Mouse (Mus musculus): Measurements from ENCODE around the gene Dhrs7. TPM values are rescaled to one million over a fixed set of nuclear protein-coding genes. Genes with fewer than 3 reads are reported as not detected.

The Dhrs7 gene
- 51.7 TPM for polyA plus RNA-seq (2017; shearing (Covaris generic))

DNA sequence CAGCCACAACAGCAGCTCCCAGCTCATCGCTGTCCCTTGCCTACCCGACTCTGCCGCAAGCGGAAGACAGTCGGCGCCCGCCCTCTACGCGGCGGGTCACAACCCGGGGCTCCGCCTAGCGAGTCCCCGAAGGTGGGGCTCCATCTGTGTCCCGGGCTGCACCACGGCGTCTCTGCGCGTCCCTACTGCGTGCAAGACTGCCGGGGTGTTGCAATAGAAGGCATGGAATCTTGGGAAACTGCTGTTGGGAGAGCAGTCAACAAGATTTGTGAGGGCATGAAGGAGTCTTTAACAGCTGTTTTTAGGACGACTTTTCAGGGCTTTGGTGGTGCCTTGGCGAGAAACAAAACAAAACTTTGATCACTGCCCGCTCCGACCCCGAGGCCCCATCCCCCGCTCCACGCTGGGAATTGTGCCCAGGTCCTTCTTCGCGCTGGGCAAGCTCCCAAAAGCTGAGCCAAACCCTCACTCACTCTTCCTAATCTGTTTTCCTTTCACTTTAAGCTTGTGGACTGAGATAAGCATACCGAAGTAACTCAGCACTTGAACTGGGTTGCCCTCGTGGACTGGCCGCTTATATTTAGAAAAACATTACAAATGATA is at the start of gene Dhrs7:
Gene Dhrs7, minus strand, starts transcription at position 175 of the 603 bp plus-strand sequence.

GRCm38 (mm10) chr12:72649611-72650330 is 14.9 kb downstream of the Dhrs7 start, which contains the start of gene Gm4756:
Gm4756 (minus strand) TSS chr12:72649661.

Other genes starting within 250 kb of the Dhrs7 start
- 0.10 TPM for gene Lrrc9, start 223.0 kb downstream of the Dhrs7 start, polyA plus RNA-seq (2017; shearing (Covaris generic))
- gene Pcnx4, start 128.5 kb downstream of the Dhrs7 start, polyA plus RNA-seq (2017; shearing (Covaris generic)): 6.8 TPM
- gene Gm4756, start 15.2 kb downstream of the Dhrs7 start, polyA plus RNA-seq (2017; shearing (Covaris generic)): not detected
- gene Ppm1a, start 92.5 kb upstream of the Dhrs7 start, polyA plus RNA-seq (2017; shearing (Covaris generic)): 81.7 TPM

Data from effector memory CD4-positive, alpha-beta T cell, adult 7 months (primary cell).